Mouse (Mus musculus): Measurements from ENCODE around the gene Tha1.

The Tha1 gene

DNA sequence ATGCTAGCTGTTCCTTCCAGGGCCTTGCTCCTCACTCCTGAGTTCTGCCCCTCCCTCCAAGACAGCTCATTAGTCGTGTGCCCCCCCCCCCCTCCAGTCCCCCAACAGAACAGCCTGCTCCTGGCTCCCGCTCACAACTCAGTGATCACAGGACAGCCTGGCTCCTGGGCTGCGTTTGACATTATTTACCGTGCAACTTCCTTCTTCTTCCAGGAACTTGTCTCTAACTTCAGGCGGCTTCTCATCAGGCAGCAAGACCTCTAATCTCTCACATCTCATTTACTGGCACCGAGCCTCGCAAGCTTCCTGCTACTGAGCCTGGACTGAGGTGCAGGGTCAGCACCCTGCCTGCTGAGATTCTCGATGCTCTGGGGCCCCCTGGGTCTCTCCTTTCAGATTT, 8.5 kb upstream of the Tha1 start:
- DNase-seq (ENCODE audit: low spot score), result peak; percentile 56

DNA sequence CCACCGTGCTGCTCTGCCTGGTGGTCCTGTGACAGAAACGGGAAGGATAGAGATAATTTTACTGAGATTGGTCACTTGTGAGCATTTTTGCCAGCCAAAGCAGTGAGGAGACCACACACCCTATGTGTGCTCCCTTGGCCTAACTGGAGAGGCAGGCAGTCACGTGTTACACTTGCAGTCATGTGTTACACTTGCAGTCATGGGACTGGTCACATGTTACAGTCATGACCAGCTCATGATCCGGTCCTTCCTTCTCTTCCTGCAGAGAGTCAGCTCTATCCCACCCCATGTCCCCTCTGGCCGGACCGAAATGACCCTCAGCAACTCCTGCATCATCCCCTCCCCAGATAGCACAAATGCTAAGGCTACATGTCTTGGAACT, 7.7 kb upstream of the Tha1 start:
- DNase-seq (ENCODE audit: low spot score), result peak; percentile 47

DNA sequence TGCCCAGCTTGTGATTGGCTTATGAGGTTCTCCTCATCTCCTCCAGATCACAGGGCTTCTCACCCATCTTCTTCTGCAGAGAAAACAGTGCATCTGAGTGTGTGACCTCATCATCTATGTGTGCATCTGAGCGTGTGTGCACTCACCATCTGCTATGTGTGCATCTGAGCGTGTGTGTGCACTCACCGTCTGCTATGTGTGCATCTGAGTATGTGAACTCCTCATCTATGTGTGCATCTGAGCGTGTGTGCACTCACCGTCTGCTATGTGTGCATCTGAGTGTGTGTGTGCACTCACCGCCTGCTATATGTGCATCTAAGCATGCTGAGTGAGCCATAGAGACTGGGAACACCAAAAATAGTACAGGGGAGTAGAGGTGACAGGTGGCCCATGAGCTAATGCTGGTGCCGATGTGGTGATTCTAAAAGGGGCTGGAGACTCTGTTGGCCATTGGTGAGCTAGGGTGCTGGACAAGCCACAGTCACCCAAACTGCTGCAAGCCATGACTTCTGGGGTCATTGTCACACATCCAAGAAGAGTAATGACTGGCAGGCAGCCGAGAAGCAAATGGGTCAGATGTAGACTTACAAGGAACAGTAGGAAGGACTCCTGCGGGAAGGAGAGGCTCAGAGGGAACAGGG, 7.2 kb upstream of the Tha1 start:
- peak; percentile 63 for DNase-seq (ENCODE audit: low spot score)

GRCm38 (mm10) chr11:117879676-117880075, 6.4 kb upstream of the Tha1 start:
- DNase-seq (ENCODE audit: low spot score), result no peak

DNA sequence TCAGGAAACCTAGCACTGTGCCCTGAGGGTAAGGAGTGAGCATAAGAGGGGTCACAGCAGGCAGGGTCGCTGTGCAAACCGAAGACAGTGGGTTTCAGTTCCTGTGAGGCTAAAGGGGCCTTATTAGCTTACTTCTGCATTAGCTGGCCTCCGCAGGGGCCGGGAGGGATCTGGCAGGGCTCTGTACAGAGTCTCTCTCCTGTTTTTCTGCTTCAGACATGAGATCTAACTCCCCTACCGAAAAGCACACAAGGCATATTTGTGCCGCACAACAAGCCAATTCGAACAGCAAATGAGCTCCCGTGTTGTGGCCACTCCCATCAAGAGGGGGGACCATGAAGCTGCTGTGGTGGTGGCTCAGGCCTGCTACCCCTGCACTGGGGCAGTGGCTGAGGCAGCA, 5.6 kb upstream of the Tha1 start:
- no peak for DNase-seq (ENCODE audit: low spot score)

DNA sequence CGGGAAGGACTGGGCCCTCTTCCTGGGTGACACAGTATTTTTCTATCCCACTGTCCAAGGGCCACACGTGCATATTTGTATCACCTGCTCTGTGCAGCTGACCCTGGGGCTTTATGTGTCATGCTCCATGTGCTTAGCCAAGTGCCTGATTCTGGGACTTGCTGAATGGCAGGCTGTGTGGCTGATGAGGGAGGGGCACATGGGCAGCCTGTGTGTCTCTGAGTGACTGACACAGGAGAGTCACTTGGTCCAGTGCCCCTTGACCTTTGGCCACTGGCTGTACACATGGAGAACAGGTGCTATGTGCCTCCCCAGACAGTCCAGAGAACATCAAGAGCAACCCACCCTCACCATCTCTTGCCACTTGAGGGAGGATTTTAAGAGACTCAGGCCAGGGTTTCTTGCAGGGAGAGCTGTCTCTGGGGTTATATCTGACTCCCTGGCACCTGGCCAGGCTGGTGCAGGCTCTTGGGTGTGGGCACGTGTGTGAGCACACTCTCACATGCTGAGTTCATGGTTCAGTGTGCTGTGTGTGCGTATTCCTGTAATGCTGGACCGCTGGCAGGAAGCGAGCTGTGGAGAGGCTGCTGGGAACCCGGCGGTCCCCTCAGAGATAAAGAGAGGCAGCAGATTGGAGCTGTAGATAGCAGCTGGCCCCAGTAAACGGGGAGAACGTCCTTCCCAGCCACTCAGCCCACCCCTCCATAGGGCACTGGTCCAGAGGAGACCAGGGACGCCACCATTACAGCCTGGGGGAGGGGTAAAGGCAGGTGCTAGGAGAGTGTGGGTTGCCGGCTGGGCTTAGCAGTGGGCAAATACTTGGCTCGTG, 4.8 kb upstream of the Tha1 start:
- peak; percentile 32 for DNase-seq (ENCODE audit: low spot score)

GRCm38 (mm10) chr11:117875681-117876080, 2.4 kb upstream of the Tha1 start:
- no peak for DNase-seq (ENCODE audit: low spot score)

GRCm38 (mm10) chr11:117874419-117874818, 1.1 kb upstream of the Tha1 start:
- peak; percentile 44 for DNase-seq (ENCODE audit: low spot score)

GRCm38 (mm10) chr11:117871911-117872584, 1.2 kb downstream of the Tha1 start:
- no peak for DNase-seq (ENCODE audit: low spot score)

- no peak for DNase-seq (ENCODE audit: low spot score)
Observed at GRCm38 (mm10) chr11:117871376-117871775, 1.9 kb downstream of the Tha1 start.

DNA sequence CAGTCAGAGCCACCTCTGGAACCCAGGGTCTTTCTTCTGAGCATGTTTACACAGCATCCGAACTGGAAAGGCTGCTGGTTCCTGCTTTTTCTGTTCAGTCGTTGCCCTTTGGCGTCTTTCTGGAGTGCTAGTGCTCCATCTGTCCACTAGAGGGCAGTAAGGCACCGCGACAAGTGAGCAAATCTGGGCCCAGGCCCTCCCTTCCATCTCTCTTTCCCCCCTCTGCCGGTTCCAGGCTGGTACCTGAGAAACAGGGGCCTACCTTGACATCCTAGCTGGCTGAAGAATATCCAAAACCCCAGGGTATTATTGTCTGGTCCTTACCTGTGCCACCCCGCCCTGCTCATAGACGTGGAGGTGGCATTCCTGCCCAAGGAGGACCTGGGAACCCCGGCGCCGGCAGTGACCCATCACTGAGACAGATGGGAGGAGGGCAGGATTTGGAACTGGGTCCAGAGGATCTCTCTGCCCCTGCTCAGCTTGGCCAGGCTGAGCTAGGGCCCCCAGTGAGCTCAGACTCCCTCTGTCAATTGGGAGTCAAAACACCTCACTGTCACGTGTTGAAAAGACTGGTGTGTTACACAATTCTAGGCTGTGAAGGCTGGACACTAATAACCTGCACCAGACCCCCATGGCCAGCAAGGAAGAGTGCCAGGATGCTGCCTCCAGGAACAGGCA, 2.5 kb downstream of the Tha1 start:
- DNase-seq (ENCODE audit: low spot score), result peak; percentile 88

- DNase-seq (ENCODE audit: low spot score), result no peak
Observed at GRCm38 (mm10) chr11:117865988-117866387, 7.3 kb downstream of the Tha1 start.

DNA sequence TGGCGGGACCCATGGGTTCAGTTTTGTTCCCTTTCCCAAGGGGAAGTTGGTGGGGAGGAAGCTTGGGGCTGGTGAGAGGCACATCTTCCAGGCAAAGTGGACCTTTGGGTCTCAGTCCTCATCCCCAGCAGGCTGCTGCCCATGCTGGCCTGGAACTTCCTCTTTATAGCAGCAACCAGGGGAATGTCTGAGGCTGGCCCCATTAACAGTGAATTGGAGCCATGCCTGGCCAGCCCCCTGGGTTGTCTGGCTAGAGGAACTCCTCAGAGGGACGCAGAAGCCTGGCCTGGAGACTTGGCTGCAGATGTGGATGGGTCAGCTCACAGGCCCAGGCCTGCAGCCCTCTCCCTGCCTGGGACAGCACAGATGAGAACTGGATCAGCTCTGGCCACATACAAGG, 8.5 kb downstream of the Tha1 start:
- DNase-seq (ENCODE audit: low spot score), result no peak

DNA sequence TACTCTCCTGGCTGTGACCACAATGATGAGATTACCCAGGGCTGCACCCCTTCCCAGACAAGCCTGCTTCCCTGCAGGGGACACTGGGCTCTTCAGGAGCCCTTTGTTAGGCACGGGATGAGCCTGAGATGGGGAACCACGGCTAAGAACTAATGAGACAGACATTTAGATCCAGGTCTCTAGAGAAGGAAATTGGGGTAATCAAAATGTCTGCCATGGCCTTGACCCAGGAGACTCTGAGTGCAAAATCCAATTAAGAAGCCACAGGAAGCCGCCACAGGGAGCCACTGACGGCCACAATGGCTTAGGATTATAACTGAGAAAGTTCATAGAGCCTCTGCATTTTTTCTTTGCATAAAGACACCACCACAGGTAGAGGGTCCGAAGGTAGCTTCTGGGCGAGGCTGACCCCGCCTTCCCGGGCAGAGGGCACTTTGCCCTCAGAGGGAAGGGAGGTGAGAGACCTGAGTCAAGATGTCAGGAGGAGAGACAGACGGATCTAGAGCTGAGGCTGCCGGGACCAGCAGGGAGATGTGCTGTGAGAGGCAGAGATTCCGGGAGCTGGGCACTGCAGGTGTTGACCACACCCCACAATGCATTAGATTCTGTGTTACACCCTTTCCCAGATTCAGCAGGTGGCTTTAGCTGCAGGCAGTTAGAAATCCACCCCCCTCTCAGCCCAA, 10.0 kb downstream of the Tha1 start:
- no peak for DNase-seq (ENCODE audit: low spot score)

- DNase-seq (ENCODE audit: low spot score), result no peak
Observed at GRCm38 (mm10) chr11:117860601-117861000, 12.7 kb downstream of the Tha1 start, which contains the start of gene Tmem235. TSS of gene Tmem235 (plus strand) at chr11:117860752.

DNA sequence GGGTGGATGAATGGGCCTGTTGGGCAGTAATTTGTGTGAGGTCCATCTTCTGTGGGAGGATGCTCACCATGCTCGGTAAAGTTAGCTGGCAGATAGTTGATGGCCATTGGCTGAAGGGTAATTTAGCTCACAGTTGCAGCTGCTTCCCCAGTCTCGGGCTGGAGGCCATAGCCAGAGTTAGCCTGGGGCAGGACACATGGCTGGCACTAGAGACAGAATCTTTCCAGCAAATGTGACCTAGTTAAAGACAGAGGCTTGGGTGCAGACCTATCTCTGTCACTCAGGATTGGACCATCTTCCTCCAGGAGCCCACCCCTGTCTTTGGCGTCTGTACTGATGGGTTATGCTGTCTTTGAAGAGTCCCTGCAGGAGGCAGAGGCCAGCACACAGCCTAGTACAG, 14.9 kb downstream of the Tha1 start:
- DNase-seq (ENCODE audit: low spot score), result no peak

- DNase-seq (ENCODE audit: low spot score), result no peak
Observed at GRCm38 (mm10) chr11:117857462-117857861, 15.8 kb downstream of the Tha1 start.

- DNase-seq (ENCODE audit: low spot score), result no peak
Observed at GRCm38 (mm10) chr11:117855975-117856374, 17.3 kb downstream of the Tha1 start.

- no peak for DNase-seq (ENCODE audit: low spot score)
Observed at GRCm38 (mm10) chr11:117855360-117855759, 17.9 kb downstream of the Tha1 start.

- DNase-seq (ENCODE audit: low spot score), result no peak
Observed at GRCm38 (mm10) chr11:117854241-117854640, 19.0 kb downstream of the Tha1 start.

DNA sequence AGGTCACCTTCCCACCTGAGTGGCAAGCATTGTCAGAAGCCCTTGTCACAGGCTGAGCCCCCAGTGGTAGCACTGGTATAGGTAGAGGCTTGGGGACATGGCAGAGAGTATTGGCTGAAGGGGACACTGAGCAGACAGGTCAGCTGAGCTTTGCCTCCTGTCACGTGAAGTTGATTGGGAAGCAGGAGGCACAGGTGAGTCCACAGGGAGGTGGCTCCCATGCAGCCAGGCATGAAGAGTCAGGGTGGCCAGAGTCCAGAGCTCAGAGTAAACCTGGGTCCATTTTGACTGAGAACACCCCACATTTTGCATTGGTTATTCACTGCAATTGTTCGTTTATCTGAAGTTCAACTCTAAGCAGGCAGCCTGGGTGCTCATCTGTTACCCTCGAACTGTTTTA, 20.4 kb downstream of the Tha1 start:
- no peak for DNase-seq (ENCODE audit: low spot score)
